Mouse (Mus musculus) lung, adult 18-20 months (tissue): ENCODE data around the gene Vmn1r203.
"Not testable (repeated sequence)": the region's sequence is repeated elsewhere in the genome, so short reads cannot be mapped to it uniquely, and the experiment has no call there.

Source experiments
- DNase-seq, 2 experiments: peaks; one replicate each; pipeline ENCODE4 v3.0.0; 2022; ENCODE audit warnings: mixed read lengths in 2 of 2

Vmn1r203 gene

GRCm38 (mm10) chr13:22517814-22518213, at the start of gene Vmn1r203:
Gene Vmn1r203, plus strand, starts transcription at chr13:22518114.
- DNase-seq, result no peak

- DNase-seq, result no peak
These were observed 46.3 kb upstream of the Vmn1r203 start, which contains the start of gene Vmn1r201 for GRCm38 (mm10) chr13:22471623-22472022. Gene Vmn1r201, plus strand, starts transcription at chr13:22471923.

GRCm38 (mm10) chr13:22502431-22502830, 15.5 kb upstream of the Vmn1r203 start:
- DNase-seq, result no peak

- no peak for DNase-seq
These were observed 12.6 kb upstream of the Vmn1r203 start, which contains the start of gene Vmn1r202 for GRCm38 (mm10) chr13:22505281-22505680. Gene Vmn1r202, minus strand, starts transcription at chr13:22505381.

GRCm38 (mm10) chr13:22552898-22553297, 35.0 kb downstream of the Vmn1r203 start, which contains the start of gene Vmn1r204:
Gene Vmn1r204, plus strand, starts transcription at chr13:22553198.
- DNase-seq, result not testable (repeated sequence)

- DNase-seq, result not testable (repeated sequence)
These were observed 57.0 kb downstream of the Vmn1r203 start for GRCm38 (mm10) chr13:22574911-22575310.
